Mouse (Mus musculus): ENCODE measurements around the gene Orai3.

GRCm38 (mm10) chr7:127747559-127748234, 21.9 kb upstream of the Orai3 start:
- no peak for TF ChIP-seq CTCF (IDR thresholded peaks at IDR 0.05; ENCODE audit: low read depth)
- TF ChIP-seq EP300 (IDR thresholded peaks at IDR 0.05; ENCODE audit: low read depth): no peak

Measured in liver, postnatal 0 days (tissue).